Mouse (Mus musculus) heart, embryonic 13.5 days (tissue): ENCODE results near the gene Rdx. TPM values are rescaled to one million over a fixed set of nuclear protein-coding genes. Genes with fewer than 3 reads are reported as not detected.

Source experiments
- ATAC-seq: fragments of 200-750 bp; cut with Nextera tagmentation; 2 replicates; pipeline ENCODE4 v1.8.0; 2017; ENCODE audit warnings: moderate TSS enrichment; ENCODE audit not compliant: insufficient number of reproducible peaks, low FRiP score, low TSS enrichment; ENCODE audit errors: extremely low read depth
- H3K27ac ChIP-seq: fragments of 300-500 bp; sonication (generic); replicated peaks from 2 replicates; pipeline ENCODE4 v1.5.1; 2015; ENCODE audit warnings: moderate library complexity, mild to moderate bottlenecking, inconsistent platforms
- H3K27me3 ChIP-seq: fragments of 300-500 bp; sonication (generic); replicated peaks from 2 replicates; pipeline ENCODE4 v1.6.1; 2015; ENCODE audit warnings: mild to moderate bottlenecking, inconsistent platforms
- H3K36me3 ChIP-seq: fragments of 300-500 bp; sonication (generic); 2 replicates; pipeline ENCODE4 v1.6.1; 2015; ENCODE audit warnings: mild to moderate bottlenecking, inconsistent platforms
- H3K4me1 ChIP-seq: fragments of 300-500 bp; sonication (generic); 2 replicates; pipeline ENCODE4 v1.6.1; 2015; ENCODE audit warnings: inconsistent platforms
- H3K4me2 ChIP-seq: fragments of 300-500 bp; sonication (generic); 2 replicates; pipeline ENCODE4 v1.6.1; 2015; ENCODE audit warnings: inconsistent platforms, mild to moderate bottlenecking, moderate library complexity
- H3K4me3 ChIP-seq: fragments of 300-500 bp; sonication (generic); 2 replicates; pipeline ENCODE4 v1.5.1; 2015; ENCODE audit warnings: moderate library complexity, mild to moderate bottlenecking, inconsistent platforms
- H3K9ac ChIP-seq: fragments of 300-500 bp; sonication (generic); 2 replicates; pipeline ENCODE4 v1.6.1; 2015; ENCODE audit warnings: inconsistent platforms, mild to moderate bottlenecking, moderate library complexity
- H3K9me3 ChIP-seq: fragments of 300-500 bp; sonication (generic); 2 replicates; pipeline ENCODE4 v1.6.1; 2016; ENCODE audit warnings: inconsistent platforms
- WGBS: fragments of 180-500 bp; shearing (Covaris S2); methylation state at CpG from one replicate; pipeline ENCODE4 v1.1.7; 2015; ENCODE audit warnings: mixed read lengths; 5-methylcytosine and 5-hydroxymethylcytosine counted together
- polyA plus RNA-seq: library from polyadenylated mRNA; unstranded; fragments of >200 nt; fragmentation: Nextera tagmentation; extraction: Ambion mirVana; gene quantifications from 2 replicates; pipeline ENCODE4 v1.2.1, GENCODE M21; 2015

Rdx gene
- polyA plus RNA-seq, 1 experiment from 2014 or later: 112 TPM

GRCm38 (mm10) chr9:52028521-52029405, 18.2 kb upstream of the Rdx start:
- no peaks in the 10 kb centered on the region for H3K9me3 ChIP-seq
- no peak overlapping the region for H3K4me3 ChIP-seq
- WGBS: 39% methylated on average over 9 of the region's 9 CpGs
- H3K4me2 ChIP-seq: no peak overlapping the region
- no peaks in the 10 kb centered on the region for H3K36me3 ChIP-seq
- peaks cover 36% of the 10 kb centered on the region for H3K4me1 ChIP-seq
- no peak overlapping the region for H3K9ac ChIP-seq
- no peak for ATAC-seq
- peak overlapping the region; percentile 51 for H3K27ac ChIP-seq
- H3K27me3 ChIP-seq: no peaks in the 10 kb centered on the region

- 63% methylated on average over 2 of the region's 2 CpGs for WGBS
- ATAC-seq: no peak
- H3K4me2 ChIP-seq: no peak overlapping the region
- no peak overlapping the region for H3K4me3 ChIP-seq
- H3K4me1 ChIP-seq: peaks cover 20% of the 10 kb centered on the region
- H3K9ac ChIP-seq: no peak overlapping the region
- no peaks in the 10 kb centered on the region for H3K36me3 ChIP-seq
- no peaks in the 10 kb centered on the region for H3K27me3 ChIP-seq
- no peaks in the 10 kb centered on the region for H3K9me3 ChIP-seq
- no peak overlapping the region for H3K27ac ChIP-seq
Observed at GRCm38 (mm10) chr9:52031501-52031900, 15.5 kb upstream of the Rdx start.

- no peak overlapping the region for H3K9ac ChIP-seq
- WGBS: 82% methylated on average over 1 of the region's 1 CpGs
- H3K27ac ChIP-seq: no peak overlapping the region
- H3K4me3 ChIP-seq: no peak overlapping the region
- H3K4me1 ChIP-seq: no peaks in the 10 kb centered on the region
- H3K4me2 ChIP-seq: no peak overlapping the region
- H3K36me3 ChIP-seq: no peaks in the 10 kb centered on the region
- H3K27me3 ChIP-seq: no peaks in the 10 kb centered on the region
- no peaks in the 10 kb centered on the region for H3K9me3 ChIP-seq
- ATAC-seq: no peak
Observed at GRCm38 (mm10) chr9:52037493-52037892, 9.5 kb upstream of the Rdx start.

GRCm38 (mm10) chr9:52041657-52042056, 5.3 kb upstream of the Rdx start:
- ATAC-seq: no peak
- H3K4me2 ChIP-seq: no peak overlapping the region
- no peak overlapping the region for H3K27ac ChIP-seq
- no peaks in the 10 kb centered on the region for H3K27me3 ChIP-seq
- no peaks in the 10 kb centered on the region for H3K9me3 ChIP-seq
- H3K9ac ChIP-seq: no peak overlapping the region
- H3K36me3 ChIP-seq: no peaks in the 10 kb centered on the region
- 76% methylated on average over 2 of the region's 2 CpGs for WGBS
- peaks cover 3% of the 10 kb centered on the region; the same call in 1 of the 2 replicates for H3K4me1 ChIP-seq
- H3K4me3 ChIP-seq: no peak overlapping the region

GRCm38 (mm10) chr9:52046686-52047085, 287 bp upstream of the Rdx start:
- 26% methylated on average over 5 of the region's 5 CpGs for WGBS
- no peaks in the 10 kb centered on the region for H3K36me3 ChIP-seq
- H3K4me1 ChIP-seq: peaks cover 30% of the 10 kb centered on the region
- peak overlapping the region; percentile 99 for H3K4me3 ChIP-seq
- peak overlapping the region; percentile 85 for H3K4me2 ChIP-seq
- no peaks in the 10 kb centered on the region for H3K9me3 ChIP-seq
- H3K27ac ChIP-seq: peak overlapping the region; percentile 100
- no peak for ATAC-seq
- H3K27me3 ChIP-seq: no peaks in the 10 kb centered on the region
- H3K9ac ChIP-seq: peak overlapping the region; percentile 100

- peak; percentile 87 for ATAC-seq
- WGBS: under 1% methylated on average over 89 of the region's 118 CpGs
- Histone ChIP-seq H3K27ac (peak overlapping the region; percentile 100), H3K4me2 (peak overlapping the region; percentile 85), H3K4me1 (peaks cover 38% of the 10 kb centered on the region), H3K36me3 (no peaks in the 10 kb centered on the region), H3K9ac (peak overlapping the region; percentile 100), H3K27me3 (no peaks in the 10 kb centered on the region), H3K4me3 (peak overlapping the region; percentile 99), H3K9me3 (no peaks in the 10 kb centered on the region)
Observed at GRCm38 (mm10) chr9:52047821-52048649, 1.1 kb downstream of the Rdx start.

GRCm38 (mm10) chr9:52048650-52049081, 1.7 kb downstream of the Rdx start:
- no peaks in the 10 kb centered on the region for H3K36me3 ChIP-seq
- peaks cover 43% of the 10 kb centered on the region for H3K4me1 ChIP-seq
- H3K4me2 ChIP-seq: peak overlapping the region; percentile 85
- H3K9ac ChIP-seq: peak overlapping the region; percentile 100
- no peaks in the 10 kb centered on the region for H3K9me3 ChIP-seq
- peak overlapping the region; percentile 99 for H3K4me3 ChIP-seq
- peak overlapping the region; percentile 100 for H3K27ac ChIP-seq
- H3K27me3 ChIP-seq: no peaks in the 10 kb centered on the region
- WGBS: under 1% methylated on average over 51 of the region's 60 CpGs
- ATAC-seq: 0 out of 2 replicates have a peak, but pooled peaks have one; percentile 12

- no peaks in the 10 kb centered on the region for H3K9me3 ChIP-seq
- H3K4me2 ChIP-seq: peak overlapping the region; percentile 85
- peaks cover 43% of the 10 kb centered on the region for H3K4me1 ChIP-seq
- peak overlapping the region; percentile 100 for H3K27ac ChIP-seq
- no peaks in the 10 kb centered on the region for H3K36me3 ChIP-seq
- H3K27me3 ChIP-seq: no peaks in the 10 kb centered on the region
- under 1% methylated on average over 3 of the region's 3 CpGs for WGBS
- H3K4me3 ChIP-seq: peak overlapping the region; percentile 99
- ATAC-seq: no peak
- H3K9ac ChIP-seq: peak overlapping the region; percentile 100
Observed at GRCm38 (mm10) chr9:52049605-52050004, 2.6 kb downstream of the Rdx start.

- Histone ChIP-seq H3K9ac (peak overlapping the region; percentile 100), H3K27me3 (no peaks in the 10 kb centered on the region), H3K4me2 (peak overlapping the region; percentile 85), H3K4me1 (peaks cover 47% of the 10 kb centered on the region), H3K4me3 (peak overlapping the region; percentile 99), H3K27ac (peak overlapping the region; percentile 54), H3K36me3 (no peaks in the 10 kb centered on the region), H3K9me3 (no peaks in the 10 kb centered on the region)
- WGBS: 10% methylated on average over 2 of the region's 2 CpGs
- no peak for ATAC-seq
Observed at GRCm38 (mm10) chr9:52050361-52050760, 3.4 kb downstream of the Rdx start.

- Histone ChIP-seq H3K27ac (no peak overlapping the region), H3K4me1 (peaks cover 49% of the 10 kb centered on the region), H3K4me3 (no peak overlapping the region; the same call in 1 of the 2 replicates), H3K4me2 (peak overlapping the region; percentile 41), H3K27me3 (no peaks in the 10 kb centered on the region), H3K9me3 (no peaks in the 10 kb centered on the region), H3K9ac (no peak overlapping the region), H3K36me3 (no peaks in the 10 kb centered on the region)
- 76% methylated on average over 1 of the region's 1 CpGs for WGBS
- ATAC-seq: no peak
Observed at GRCm38 (mm10) chr9:52052221-52052620, 5.2 kb downstream of the Rdx start.

- no peak overlapping the region for H3K4me3 ChIP-seq
- H3K9ac ChIP-seq: peak overlapping the region; percentile 50; the same call in 1 of the 2 replicates
- H3K36me3 ChIP-seq: no peaks in the 10 kb centered on the region
- H3K27ac ChIP-seq: peak overlapping the region; percentile 48; the same call in 1 of the 2 replicates
- ATAC-seq: no peak
- H3K9me3 ChIP-seq: no peaks in the 10 kb centered on the region
- 52% methylated on average over 3 of the region's 3 CpGs for WGBS
- H3K27me3 ChIP-seq: no peaks in the 10 kb centered on the region
- H3K4me1 ChIP-seq: peaks cover 62% of the 10 kb centered on the region
- no peak overlapping the region for H3K4me2 ChIP-seq
Observed at GRCm38 (mm10) chr9:52055313-52055712, 8.3 kb downstream of the Rdx start.
